Mouse (Mus musculus): ENCODE data around the gene Ice1.

- TF ChIP-seq CHD2 (IDR thresholded peaks at IDR 0.05; ENCODE audit: low read depth, low read length) (no peak), HCFC1 (IDR thresholded peaks at IDR 0.05; ENCODE audit: borderline replicate concordance, insufficient read depth, low read length) (no peak)
These were observed 40.3 kb upstream of the Ice1 start for GRCm38 (mm10) chr13:70677689-70678088.
